Mouse (Mus musculus) left cerebral cortex, adult 11 months (tissue): ENCODE measurements around the gene Rdm1.

Experiments used
- DNase-seq: peaks from one replicate; pipeline ENCODE4 v3.0.0; 2022; ENCODE audit warnings: low spot score

Gene Rdm1

DNA sequence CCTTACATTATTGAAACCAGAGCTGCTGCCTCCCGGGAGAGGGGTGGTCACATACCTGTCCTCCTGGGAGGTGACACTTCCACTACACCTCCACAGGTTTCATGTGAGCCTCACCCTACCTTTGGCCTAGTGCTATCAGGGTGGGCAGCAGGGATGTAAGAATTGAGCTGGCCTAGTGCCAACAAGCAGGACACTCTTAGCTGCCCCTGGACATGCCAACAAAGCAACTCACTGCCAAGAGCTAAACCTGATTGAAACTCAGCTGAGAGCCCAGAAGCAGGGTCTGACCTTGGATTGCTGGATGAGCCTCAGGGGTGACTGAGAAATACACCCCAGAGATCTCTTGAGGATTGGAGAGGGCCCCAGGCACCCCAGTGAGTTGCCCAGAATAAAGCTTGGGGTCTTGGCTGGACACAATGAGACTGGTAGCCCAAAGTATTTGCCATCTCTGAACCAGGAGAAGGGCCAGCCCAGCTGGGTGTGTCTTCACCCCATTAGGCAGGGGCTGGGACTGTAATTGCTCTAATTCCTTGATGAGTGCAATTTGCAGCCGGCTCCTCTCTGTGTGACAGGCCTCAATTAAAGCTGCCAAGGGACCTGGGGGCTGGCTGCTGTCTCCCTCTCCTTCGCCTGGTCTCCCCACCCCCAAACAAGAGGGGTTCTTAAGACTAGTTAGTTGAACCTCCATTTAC is 53.8 kb downstream of the Rdm1 start:
- no peak for DNase-seq

DNA sequence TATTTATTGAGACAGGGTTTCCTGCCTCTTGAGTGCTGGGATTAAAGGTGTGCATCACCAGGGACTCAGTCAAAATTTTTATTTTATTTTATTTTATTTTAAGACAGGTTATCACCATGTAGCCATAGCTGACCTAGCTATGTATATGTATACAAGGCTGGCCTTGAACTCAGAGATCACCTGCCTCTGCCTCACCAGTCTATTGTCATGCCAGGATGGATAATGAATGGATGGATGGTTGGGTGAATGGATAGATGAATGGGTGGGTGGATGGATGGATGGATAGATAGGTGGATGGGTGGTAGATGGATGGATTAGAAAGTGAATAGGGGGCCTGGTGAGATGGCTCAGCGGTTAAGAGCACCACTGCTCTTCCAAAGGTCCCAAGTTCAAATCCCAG is 55.0 kb downstream of the Rdm1 start:
- no peak for DNase-seq

DNA sequence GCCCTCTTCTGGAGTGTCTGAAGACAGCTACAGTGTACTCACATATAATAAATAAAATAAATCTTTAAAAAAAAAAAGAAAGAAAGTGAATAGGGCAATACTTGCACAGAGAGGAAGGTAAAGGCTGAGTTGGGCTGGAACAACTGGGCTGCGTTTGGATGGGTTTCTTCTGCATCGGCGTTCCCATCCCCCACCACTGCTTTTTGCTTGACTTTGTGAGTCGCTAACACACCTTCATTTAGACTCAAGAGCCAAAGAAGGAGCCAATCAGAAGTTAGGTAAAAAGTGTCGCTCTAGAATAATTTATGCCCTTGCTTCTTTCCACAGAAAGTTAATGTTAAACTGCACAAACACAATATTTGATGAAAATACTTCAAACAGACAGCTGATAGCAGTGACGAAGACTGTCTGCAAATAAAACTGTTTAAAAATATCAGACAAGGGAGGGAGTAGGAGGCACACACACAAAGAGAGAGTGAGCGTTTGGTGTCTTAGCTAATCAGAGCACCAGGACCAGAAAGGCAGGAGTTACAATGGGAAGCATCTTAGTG is 55.5 kb downstream of the Rdm1 start:
- no peak for DNase-seq
